Mouse (Mus musculus) left cerebral cortex, adult 11 months (tissue): ENCODE measurements around the gene Kctd21.
A peak's percentile ranks its signal among the peaks of the same experiment; 100 is the strongest.

Source experiments
- DNase-seq: peaks from one replicate; pipeline ENCODE4 v3.0.0; 2022; ENCODE audit warnings: low spot score

Gene Kctd21

DNA sequence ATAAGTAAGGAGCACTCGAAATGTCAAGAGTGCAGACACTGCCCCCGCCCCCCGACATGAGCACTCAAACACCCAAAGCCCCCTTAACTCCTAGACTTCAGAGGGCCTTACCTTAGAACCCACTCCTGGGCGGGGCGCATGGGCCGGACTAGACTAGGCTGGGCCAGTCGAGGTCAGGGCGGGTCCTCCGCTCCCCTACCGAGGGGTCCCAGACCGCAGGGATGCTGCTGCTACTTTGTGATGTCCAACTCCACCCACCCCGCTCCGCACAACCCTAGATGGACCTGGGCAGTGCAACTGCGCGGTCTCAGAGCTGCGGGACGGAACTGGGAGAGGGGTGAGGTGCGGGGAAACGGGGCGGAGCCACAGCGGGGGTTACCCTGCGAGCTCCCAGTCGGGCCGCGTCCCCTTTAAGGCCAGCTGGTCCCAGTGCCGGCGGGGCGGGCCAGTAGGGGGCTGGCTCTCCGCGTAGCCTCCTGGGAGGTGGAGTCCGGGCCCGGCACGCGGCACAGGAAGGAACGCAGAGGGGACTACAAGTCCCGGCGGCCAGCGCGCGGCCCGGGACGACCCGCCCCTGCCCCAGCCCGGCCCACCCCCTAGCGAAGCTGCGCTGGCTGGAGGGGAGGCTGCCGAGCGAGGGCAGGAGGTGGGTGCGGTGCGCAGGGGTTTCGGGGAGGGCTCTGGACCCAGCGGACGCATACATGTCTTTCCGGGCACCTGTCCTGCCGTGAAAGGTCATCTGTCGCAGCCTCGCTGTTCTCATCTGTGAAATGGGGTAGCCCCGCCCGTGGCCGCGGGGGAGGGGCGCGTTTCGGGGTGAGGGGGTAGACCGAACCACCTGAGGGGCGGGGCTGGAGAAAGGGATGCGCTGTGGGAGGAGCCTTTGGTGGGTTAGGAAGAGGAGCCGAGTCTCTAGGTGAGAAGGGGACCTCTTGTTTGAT lies at the start of gene Kctd21, which contains the start of gene Usp35:
Gene Kctd21, plus strand, starts transcription at position 602 of the 941 bp plus-strand sequence.
Gene Usp35, minus strand, starts transcription at position 295 of the 941 bp plus-strand sequence.
- peak; percentile 92 for DNase-seq

DNA sequence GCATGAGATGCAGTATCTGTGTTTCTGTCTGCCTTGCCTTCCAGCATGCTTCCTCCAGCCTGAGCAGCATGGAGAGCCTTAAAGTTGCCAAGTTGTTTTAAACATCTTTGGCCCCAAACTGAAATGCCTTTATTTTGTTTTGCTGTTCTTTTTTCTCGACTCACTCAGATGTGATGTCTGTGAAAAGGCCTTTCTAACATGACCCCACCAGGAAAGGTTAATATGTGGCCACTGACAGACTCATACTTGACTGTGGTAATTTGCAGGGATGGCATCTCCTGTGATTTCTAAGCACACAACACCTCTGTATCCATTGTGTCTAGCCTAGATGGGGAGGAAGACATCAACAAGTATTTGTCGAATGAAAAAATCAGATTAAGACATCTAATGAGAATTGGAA lies 35.1 kb upstream of the Kctd21 start:
- DNase-seq = no peak

DNA sequence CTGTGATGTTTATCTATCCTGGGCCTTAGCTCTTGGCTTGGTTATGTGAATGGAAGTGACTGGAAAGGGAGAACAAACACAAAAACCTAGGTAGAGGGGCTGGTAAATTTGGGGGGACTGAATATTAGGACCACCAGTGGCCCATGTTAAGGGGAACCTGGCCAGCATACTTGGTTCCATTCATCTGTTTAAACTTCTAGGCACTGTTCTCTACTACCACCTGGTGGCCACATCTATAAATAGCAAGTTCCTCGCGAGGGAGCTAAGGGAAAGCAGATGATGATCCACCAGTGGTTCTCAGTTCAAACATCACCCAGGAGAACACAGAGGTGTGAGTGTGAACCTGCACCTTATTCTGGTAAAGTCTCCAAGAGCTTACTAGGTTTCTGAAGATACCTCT lies 34.7 kb upstream of the Kctd21 start:
- DNase-seq = peak; percentile 65

DNA sequence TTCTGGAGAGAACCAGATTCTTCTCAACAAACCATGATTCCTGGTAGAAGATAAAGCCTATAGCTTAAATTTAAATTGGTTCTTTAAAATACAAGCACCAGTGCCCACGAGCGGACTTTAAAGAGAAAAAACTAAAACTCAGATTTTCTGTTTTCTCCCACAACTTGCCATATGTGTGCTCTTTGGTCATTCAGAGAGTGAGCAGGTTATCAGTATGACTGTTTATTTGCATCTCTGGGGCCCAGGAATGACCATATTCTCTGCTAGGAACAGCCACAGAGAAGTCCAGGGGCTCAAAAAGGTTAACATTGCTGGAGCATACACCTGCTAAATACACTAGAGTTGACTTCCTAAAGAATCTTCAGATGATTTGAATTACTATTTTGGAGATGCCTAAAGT lies 33.8 kb upstream of the Kctd21 start:
- no peak for DNase-seq

DNA sequence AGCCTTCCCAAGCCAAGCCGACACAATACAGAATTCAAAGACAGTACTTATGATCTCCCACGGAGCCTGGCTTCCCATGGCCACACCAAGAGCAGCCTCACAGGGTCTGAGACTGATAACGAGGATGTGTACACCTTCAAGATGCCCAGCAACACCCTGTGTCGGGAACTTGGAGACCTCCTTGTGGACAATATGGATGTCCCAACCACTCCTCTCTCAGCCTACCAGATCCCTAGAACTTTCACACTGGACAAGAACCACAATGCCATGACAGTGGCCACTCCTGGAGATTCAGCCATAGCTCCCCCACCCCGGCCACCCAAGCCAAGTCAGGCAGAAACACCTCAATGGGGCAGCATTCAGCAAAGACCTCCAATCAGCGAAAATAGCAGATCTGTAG lies 33.2 kb upstream of the Kctd21 start:
- no peak for DNase-seq

DNA sequence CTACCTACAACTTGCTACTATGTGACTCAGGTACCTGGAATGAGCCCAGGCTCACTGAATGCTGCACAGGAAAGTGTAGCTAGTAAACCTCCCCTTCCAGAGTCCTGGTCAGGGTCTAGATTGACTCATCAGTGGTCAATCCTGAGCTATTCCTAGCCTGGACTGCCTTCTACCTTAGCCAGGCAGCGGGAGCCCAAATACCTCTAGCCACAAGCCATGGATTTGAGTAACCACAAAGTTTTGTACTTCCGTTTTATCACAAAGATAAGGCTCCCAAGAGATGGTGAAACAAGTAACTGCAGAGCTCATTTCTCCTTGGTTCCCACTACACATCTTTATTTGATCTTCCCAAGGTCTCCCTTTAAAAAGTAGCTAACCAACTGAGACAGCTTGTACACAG lies 31.2 kb upstream of the Kctd21 start:
- no peak for DNase-seq

DNA sequence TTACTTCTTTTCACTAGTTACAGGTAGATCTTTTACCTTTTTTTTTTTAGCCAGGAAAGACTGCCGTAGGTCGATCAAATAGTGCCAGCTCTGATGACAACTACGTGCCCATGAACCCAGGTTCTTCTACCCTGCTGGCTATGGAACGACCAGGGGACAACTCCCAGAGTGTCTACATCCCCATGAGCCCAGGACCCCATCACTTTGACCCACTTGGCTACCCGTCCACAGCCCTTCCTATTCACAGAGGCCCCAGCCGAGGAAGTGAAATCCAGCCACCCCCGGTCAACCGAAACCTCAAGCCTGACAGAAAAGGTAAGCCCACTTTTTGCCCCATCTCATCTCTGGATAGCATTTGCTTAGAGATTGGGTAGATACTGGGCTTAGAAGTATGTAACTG lies 30.8 kb upstream of the Kctd21 start:
- no peak for DNase-seq

DNA sequence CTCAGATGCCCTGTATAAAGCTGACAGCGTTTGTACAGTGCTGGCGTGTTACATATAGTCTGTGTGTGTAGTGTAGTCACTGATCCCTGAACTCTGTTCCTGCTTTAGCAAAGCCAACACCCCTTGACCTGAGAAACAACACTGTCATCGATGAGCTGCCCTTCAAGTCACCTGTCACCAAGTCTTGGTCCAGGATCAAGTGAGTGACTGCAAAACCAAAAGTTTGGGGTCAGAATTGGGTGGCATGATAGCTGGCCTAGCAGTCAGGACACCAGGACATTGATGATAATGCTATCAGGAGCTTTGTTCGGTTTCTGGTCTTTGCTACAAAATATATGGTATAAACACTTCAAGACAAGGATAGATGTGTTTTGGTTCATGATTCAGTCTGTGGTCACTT lies 29.9 kb upstream of the Kctd21 start:
- no peak for DNase-seq

DNA sequence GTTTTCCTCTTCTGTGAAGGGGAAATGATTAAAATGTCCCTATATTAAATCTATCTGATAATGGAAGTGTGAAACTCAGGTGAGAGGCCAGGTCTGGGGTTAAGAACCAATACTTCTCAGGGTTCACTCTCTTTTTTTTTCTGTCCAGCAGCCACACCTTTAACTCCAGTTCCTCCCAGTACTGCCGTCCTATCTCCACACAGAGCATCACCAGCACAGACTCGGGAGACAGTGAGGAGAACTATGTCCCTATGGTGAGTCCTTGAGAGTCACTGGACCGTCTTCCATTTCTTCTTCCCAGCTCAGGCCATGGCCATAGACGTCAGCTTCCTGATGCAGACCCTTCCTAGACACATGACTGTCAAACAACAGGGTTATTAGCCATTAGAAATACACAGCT lies 29.3 kb upstream of the Kctd21 start:
- DNase-seq = no peak

DNA sequence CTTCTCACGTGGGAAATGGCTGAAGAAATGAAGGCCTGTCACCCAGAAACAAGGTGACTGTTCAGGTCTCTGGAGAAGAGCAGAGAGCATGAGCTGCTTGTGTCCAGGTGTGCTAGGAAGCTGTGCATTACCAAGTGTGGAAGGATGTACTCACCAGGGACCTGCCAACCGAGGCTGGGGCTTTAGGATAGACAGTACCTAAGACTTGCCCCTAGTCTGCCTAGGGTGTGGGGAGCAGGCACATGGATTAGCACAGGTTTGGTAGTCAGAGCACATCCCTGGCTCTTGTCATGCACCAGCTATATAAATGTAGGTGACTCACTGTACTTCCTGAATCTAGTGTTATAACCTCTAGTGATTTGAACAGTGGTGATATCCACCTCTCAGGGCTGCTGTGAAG lies 28.5 kb upstream of the Kctd21 start:
- DNase-seq = no peak

DNA sequence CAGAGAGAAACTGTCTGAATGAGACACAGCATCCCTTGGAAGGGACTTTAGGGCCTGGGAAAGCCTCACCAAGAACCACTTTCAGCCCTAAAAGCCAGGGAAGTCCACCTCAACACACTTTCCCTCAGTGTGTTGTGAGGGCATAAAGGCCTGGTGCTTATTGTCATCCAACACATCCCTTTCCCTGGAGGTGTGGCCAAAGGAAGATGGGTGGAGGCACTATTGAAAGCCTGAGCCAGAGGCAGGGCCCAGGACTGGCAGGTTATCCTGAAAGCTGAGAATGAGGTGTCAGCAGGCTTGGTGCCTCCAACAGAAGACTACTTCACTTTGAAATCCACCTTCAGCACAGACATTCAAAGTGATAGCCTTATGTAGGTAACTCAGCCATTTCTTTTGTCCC lies 27.7 kb upstream of the Kctd21 start:
- no peak for DNase-seq

DNA sequence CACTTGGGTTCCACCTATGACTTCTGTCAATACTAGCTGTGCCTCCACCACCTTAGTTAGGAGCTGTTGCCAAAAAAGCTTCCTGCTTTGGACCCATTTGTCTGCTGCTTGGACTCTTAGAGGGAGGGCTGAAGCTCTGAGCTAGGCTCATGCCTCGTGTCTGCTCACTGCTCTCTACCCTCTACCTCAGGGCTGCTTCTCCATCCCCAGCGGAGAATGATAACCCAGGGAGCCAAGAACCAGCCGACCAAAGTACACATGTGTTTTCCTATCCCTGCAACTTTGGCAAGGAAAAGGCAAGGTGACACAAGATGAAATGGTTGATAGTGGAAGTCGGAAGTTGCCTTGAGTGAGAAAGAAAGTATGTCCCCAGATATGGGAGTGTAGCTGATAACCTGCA lies 26.9 kb upstream of the Kctd21 start:
- no peak for DNase-seq

DNA sequence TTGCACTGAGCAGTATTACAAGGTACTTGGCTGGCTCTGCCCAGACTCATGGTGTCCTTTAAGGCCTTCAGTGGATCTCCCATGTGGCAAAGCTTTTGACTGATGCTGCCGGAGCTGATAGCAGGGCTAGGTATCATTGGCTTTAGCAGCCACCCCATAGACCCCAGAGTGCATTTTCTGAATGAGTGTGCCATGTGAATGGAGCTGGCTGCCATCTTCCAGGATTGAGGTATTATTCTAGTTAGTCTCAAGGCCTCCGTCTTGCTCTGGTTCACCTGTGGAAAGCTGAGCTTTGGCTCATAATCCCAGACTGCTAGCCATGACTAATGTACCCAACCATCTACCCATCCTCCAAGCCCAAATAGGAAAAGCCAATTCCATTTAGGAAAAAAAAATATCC lies 25.3 kb upstream of the Kctd21 start:
- DNase-seq = no peak

DNA sequence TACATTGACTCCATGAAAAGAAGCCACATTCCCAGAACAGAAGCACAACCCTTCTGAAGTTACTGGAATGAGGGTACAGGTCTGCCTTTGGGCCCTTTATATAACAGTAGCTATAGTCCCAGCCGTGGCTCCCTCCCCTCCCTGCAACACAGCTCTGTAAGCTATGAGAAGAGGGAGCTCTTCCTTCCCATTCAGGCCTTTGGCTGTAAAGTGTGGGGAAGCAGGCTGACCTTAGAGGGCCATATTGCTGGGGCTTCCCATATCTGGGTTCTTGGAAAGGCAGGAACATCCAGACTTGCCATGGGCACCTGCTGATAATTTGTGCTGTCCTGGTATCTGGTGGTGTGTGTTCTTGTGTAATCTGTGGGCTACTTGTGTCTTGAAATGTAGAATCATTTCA lies 24.6 kb upstream of the Kctd21 start:
- no peak for DNase-seq

DNA sequence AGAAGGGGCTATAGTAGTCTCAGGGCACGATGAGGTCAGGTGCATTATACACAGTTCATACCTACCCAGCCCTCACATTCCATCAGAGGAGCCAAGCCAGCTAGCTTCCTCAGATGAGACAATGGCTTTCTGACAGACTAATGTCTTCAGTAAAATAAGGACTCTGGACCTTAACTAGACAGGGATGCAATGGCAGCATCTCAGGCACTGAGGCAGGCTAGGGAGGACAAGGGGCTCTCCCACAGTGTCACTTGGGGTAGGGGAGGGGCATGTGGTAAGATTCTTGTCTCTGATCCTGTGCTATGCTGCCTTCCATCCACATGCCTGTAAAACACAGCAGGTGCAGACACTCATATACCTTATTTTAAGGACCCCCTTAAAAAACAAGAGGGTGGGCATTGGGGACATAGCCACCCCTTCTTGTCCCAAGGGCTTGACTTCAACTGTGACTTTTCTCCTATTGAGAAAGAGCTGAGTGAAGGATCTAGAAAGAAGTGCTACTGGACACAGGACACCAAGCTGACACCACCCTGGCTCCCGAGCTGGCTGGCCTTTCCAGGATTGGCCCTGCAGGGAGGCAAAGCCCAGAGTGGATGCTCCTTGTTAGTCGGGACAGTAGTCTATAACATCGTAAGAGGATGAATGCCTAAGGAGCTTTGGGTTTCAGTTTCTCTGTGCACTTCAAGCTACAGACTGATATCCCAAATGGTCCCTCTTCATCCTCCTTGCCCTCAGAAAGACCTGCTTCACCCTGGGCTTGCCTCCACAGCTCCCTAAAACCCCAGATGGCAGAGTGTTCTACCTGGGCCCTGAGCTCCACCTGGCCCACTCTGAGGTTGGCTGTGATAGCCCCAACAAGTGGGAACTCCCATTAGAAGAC lies 22.4 kb upstream of the Kctd21 start:
- no peak for DNase-seq

DNA sequence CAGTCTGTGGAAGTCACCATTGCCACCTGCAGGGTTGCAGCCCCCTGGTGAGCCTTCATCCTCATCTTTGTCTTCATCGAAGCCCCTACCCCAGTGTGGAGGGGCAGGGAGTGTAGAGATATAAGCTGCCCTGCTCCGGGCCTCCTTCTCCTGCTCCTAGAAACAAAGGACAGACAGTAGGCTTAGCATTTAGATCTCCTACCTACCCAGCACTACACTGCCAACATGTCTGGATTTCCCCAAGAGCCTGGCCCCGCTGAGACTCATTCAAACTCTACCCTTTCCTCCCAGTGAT lies 21.8 kb upstream of the Kctd21 start:
- DNase-seq = no peak

DNA sequence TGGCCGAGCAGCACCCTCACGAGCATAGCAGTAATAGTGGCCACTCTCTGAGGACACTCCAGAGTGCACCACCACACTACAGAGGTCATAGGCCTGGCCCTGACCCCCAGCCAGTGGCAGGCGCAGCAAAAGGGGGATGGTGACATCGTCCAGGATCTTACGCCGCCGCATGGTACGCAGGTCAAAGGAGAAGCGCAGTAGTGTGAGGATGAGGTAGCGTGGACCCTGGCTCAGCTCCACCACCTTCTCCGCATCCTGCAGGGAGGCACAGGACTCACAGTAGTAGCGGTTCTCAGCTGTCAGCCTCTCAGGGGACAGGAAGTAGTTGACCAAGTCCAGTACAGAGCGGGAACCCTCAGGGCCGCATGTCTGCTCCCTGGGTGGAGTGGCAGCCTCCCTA lies 20.5 kb upstream of the Kctd21 start:
- DNase-seq = no peak

DNA sequence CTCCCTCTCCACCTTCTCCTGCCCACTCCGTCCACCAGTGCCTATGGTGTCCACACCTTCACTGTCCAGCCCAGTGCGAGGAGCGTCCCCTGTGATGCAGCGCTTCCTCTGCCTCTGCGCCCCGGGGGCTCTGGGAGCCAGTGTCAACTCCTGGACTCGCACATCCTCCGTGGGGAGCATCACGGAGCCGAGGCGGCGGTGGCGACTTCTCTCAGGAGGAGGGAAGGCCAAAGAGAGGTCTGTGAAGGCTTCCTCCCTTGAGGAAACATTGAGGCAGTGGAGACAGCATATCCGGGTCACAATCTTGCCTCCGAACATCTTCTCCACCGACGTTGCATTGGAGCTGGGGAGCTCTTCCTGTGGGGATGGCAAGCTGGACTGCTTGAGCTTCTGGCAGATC lies 19.9 kb upstream of the Kctd21 start:
- no peak for DNase-seq

DNA sequence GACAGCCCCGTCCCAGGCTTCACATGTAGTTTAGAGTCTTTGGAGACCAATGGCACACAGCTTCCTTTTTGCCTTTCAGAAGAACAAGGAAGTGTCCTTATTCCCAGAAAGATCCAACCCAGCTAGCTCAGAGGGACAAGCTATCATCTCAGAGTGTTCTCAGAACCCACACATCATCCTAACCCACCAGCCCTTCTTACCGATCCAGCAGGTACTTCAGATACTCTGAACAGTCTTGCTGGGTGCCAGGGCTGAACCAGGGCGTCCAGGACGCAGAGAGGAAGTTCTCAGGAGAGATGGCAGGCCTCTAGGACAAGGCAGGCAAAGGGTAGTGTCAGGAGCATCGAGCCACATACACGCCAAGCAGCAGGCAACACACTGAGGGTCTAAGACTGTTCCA lies 19.3 kb upstream of the Kctd21 start:
- no peak for DNase-seq

DNA sequence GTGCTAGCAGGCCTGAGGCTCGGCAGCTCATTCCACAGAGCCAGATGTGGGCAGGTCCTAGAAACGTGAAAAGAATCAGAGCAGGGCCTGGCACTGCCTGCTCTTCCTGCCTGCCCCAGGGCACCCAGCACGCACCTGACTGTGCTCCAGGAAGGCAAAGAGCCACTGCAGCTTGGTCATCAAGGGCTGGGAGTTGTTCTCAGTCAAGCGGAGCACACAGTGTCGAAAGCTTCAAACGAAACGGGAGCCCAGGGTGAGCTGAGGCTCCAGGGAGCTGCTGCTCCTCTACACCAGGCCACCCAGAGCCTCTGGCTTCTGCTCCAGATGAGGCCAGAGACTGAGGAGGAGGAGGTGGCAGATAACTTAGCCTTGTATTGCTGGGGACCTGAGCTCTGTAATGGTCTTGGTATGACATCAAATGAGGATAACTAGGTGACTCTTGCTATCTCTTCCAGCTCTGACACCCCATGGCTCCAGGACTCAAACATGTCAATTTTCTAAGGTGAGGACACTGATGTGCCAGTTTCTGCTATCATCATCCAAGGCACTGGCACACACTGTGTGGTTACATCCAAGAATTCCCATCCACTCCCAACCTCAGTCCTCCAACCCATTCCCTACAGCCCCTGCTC lies 18.6 kb upstream of the Kctd21 start:
- DNase-seq = no peak

DNA sequence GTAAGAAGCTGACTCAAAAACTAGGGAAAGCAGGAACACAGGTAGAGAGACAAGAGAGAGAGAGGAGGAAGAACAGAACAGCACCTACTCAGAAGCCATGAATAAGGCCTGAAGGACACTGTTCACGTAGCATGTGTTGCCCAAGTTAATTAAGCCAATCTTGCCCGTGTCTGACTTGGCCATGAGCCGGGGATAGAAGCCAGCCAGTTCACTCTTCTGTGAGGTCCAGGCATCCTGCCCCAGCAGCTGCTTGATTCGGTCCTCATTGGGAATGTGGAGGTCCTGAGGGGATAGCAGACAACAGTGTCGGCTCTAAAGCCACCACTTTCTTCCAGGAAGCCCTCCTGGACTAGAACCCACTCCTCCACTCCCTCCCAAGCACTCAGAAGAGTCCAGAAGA lies 17.5 kb upstream of the Kctd21 start:
- no peak for DNase-seq

DNA sequence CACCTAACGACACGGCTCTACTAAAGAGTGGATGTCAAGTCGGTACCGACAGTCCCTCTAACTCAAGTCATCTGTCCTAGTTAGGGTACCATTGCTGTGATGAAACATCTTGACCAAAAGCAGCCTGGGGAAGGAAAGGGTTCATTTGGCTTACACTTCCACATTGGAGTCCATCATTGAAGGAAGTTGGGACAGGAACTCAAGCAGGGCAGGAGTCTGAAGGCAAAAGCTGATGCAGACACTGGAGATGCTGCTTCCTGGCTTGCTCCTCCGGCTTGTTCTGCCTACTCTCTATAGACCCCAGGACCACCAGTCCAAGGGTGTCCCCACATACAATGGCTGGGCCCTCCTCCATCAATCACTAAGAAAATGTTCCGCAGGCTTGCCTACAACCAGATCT lies 16.5 kb upstream of the Kctd21 start:
- DNase-seq = no peak

DNA sequence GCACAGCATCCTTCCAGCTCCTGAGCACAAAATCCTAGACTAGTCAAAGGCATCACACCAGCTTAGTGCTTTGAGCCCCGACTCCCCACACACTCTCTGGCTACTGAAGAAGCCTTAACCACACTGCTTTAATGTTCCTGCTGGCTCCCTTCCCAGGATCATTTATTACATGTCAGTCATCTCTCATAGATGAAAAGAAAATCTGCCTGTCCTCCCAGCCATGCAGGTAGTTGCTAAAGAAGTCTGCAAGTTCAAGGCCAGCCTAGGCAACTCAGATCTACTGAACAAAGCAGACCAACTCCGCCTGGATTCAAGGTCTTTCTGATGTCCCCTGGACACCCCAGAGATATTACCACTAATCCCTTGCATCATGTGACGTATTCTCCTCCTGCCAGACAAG lies 14.4 kb upstream of the Kctd21 start:
- DNase-seq = no peak
